Mouse (Mus musculus): ENCODE data around the gene Rad9b. TPM values are rescaled to one million over a fixed set of nuclear protein-coding genes. Genes with fewer than 3 reads are reported as not detected.

Rad9b gene
- polyA plus RNA-seq, 1 experiment, result 2.9 TPM

GRCm38 (mm10) chr5:122393887-122394286, 39.9 kb upstream of the Rad9b start:
- DNase-seq, result peak; percentile 74
- WGBS, result 51% methylated on average over 2 of the region's 2 CpGs
- Histone ChIP-seq H3K4me3 (replicated peaks; ENCODE audit: extremely low read depth, low read depth, low read length) (no peak overlapping the region), H3K4me1 (ENCODE audit: control insufficient read depth, insufficient read depth, low read length) (peaks cover 19% of the 10 kb centered on the region)
- TF ChIP-seq CTCF (IDR thresholded peaks at IDR 0.05; ENCODE audit: insufficient read depth, low read length) (peak; percentile 81), POLR2A (IDR thresholded peaks at IDR 0.05; ENCODE audit: borderline replicate concordance, extremely low read depth, low read depth, low read length) (no peak)

- H3K4me3 ChIP-seq (replicated peaks; ENCODE audit: extremely low read depth, low read depth, low read length), result peak overlapping the region; percentile 83
- H3K4me1 ChIP-seq (ENCODE audit: control insufficient read depth, insufficient read depth, low read length), result peaks cover 12% of the 10 kb centered on the region
- peak; percentile 38 for DNase-seq
- TF ChIP-seq POLR2A (IDR thresholded peaks at IDR 0.05; ENCODE audit: borderline replicate concordance, extremely low read depth, low read depth, low read length) (peak; percentile 20; the same call in 1 of the 2 replicates), CTCF (IDR thresholded peaks at IDR 0.05; ENCODE audit: insufficient read depth, low read length) (no peak)
- 6% methylated on average over 19 of the region's 19 CpGs for WGBS
These were observed 38.4 kb upstream of the Rad9b start for GRCm38 (mm10) chr5:122392227-122393004.

DNA sequence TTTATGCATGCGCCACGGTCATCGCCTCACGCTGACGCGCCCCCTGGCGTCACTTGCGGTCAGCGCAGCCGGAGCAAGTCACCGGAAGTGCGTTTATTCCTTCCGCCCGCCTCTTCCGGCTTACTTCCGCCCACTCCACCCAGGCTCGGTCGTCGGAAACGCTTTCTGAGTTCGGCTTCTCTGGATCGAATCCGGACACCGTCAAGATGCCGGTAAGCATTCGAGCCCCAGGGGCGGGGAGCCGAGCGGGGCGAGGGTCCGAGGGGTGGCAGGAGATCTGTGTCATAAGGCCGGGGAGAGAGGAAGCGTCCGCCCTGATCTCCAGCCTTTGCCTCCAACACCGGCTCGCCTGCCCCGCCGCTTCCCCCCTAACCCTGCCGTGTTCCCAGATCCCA, 37.8 kb upstream of the Rad9b start, which contains the start of gene Arpc3:
TSS of gene Arpc3 (plus strand) at position 93 of the 395 bp plus-strand sequence.
- H3K4me1 ChIP-seq (ENCODE audit: control insufficient read depth, insufficient read depth, low read length), result peaks cover 9% of the 10 kb centered on the region; the same call in 1 of the 2 replicates
- peak; percentile 91 for DNase-seq
- H3K4me3 ChIP-seq (replicated peaks; ENCODE audit: extremely low read depth, low read depth, low read length), result peak within 1 kb of the TSS; percentile 83
- TF ChIP-seq CTCF (IDR thresholded peaks at IDR 0.05; ENCODE audit: insufficient read depth, low read length) (peak; percentile 92), POLR2A (IDR thresholded peaks at IDR 0.05; ENCODE audit: borderline replicate concordance, extremely low read depth, low read depth, low read length) (peak; percentile 90)
- under 1% methylated on average over 39 of the region's 39 CpGs for WGBS

- H3K4me3 ChIP-seq (replicated peaks; ENCODE audit: extremely low read depth, low read depth, low read length), result no peak overlapping the region
- DNase-seq, result no peak
- H3K4me1 ChIP-seq (ENCODE audit: control insufficient read depth, insufficient read depth, low read length), result peaks cover 9% of the 10 kb centered on the region; the same call in 1 of the 2 replicates
- TF ChIP-seq CTCF (IDR thresholded peaks at IDR 0.05; ENCODE audit: insufficient read depth, low read length) (no peak), POLR2A (IDR thresholded peaks at IDR 0.05; ENCODE audit: borderline replicate concordance, extremely low read depth, low read depth, low read length) (no peak)
- 46% methylated on average over 16 of the region's 16 CpGs for WGBS
These were observed 37.2 kb upstream of the Rad9b start for GRCm38 (mm10) chr5:122391178-122391785.

DNA sequence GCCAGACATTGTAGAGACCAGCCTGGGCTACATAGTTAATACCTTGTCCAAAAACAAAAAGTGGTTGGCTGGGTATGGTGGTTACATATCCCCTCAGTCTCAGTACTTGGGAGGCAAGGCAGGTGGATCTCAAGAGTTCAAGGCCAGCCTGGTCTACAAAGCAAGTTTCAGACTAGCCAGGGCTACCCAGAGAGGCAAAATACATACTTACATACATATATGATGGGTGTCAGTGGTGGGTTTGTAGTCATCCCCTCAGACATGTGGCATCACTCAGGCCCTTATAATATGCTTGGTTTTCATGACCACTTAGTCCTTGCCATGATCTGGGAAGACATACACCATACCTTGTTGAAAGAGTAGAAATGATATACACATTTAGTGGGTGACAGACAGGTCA, 36.6 kb upstream of the Rad9b start:
- DNase-seq, result no peak
- Histone ChIP-seq H3K4me1 (ENCODE audit: control insufficient read depth, insufficient read depth, low read length) (peaks cover 9% of the 10 kb centered on the region; the same call in 1 of the 2 replicates), H3K4me3 (replicated peaks; ENCODE audit: extremely low read depth, low read depth, low read length) (no peak overlapping the region)
- no peak for TF ChIP-seq POLR2A (IDR thresholded peaks at IDR 0.05; ENCODE audit: borderline replicate concordance, extremely low read depth, low read depth, low read length)
- TF ChIP-seq CTCF (IDR thresholded peaks at IDR 0.05; ENCODE audit: insufficient read depth, low read length), result no peak

GRCm38 (mm10) chr5:122390006-122390405, 36.0 kb upstream of the Rad9b start:
- 93% methylated on average over 5 of the region's 5 CpGs for WGBS
- no peak for TF ChIP-seq CTCF (IDR thresholded peaks at IDR 0.05; ENCODE audit: insufficient read depth, low read length)
- no peak for TF ChIP-seq POLR2A (IDR thresholded peaks at IDR 0.05; ENCODE audit: borderline replicate concordance, extremely low read depth, low read depth, low read length)
- Histone ChIP-seq H3K4me1 (ENCODE audit: control insufficient read depth, insufficient read depth, low read length) (peaks cover 8% of the 10 kb centered on the region; the same call in 1 of the 2 replicates), H3K4me3 (replicated peaks; ENCODE audit: extremely low read depth, low read depth, low read length) (no peak overlapping the region)
- DNase-seq, result no peak

DNA sequence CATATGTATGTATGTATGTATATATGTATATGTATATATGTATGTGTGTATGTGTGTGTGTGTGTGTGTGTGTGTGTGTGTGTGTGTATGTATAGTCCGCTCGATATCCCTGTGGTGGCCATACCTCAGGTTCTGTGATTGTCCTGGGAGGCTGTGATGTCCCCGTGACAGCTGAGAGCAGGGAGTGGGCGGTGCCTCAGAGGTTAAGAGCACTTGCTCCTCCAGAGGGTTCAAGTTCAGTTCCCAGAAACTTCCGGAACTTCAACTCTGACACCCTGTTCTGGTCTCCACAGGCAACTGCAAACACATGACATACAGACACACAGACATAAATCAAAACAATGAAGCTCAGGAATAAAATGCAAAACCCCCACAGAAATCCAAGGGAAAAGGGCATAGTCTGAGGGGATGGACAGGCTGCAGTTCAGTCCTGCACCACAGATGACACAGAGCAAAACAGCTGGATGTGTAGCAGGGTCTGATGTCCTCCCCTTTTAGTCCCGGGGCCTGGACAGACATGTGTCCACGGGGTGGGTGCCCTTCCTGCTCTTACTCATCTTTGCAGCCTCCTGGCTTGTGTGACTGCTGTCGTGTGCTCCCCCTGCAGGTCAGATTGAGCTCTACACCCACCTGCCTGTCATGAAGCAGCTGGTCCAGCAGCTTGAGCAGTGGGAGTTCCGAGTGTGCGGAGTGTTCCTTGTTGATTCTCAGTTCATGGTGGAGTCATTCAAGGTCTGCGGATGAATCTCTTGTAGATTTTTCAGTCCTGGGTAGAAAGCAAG, 25.5 kb upstream of the Rad9b start:
- TF ChIP-seq CTCF (IDR thresholded peaks at IDR 0.05; ENCODE audit: insufficient read depth, low read length) (peak; percentile 96), POLR2A (IDR thresholded peaks at IDR 0.05; ENCODE audit: borderline replicate concordance, extremely low read depth, low read depth, low read length) (no peak)
- H3K4me1 ChIP-seq (ENCODE audit: control insufficient read depth, insufficient read depth, low read length), result no peaks in the 10 kb centered on the region
- H3K4me3 ChIP-seq (replicated peaks; ENCODE audit: extremely low read depth, low read depth, low read length), result no peak overlapping the region
- DNase-seq, result peak; percentile 64
- 44% methylated on average over 11 of the region's 11 CpGs for WGBS

DNA sequence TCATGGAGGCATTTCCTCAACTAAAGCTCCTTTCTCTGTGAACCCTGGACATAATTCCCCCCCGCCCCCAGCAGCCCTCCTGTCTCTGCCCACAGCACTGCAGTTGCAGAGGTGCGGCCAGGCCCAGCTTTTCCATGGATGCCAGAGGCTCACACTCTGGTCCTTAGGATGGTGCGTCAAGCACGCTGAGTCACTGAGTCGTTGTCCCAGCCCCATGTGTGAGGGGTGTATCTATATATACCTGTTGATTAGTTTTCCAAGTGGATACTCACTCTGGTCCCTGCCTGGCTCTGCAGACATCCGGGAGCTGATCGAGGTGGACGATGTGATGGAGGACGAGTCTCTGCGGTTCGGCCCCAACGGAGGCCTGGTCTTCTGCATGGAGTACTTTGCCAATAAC, 24.1 kb upstream of the Rad9b start:
- H3K4me3 ChIP-seq (replicated peaks; ENCODE audit: extremely low read depth, low read depth, low read length), result no peak overlapping the region
- DNase-seq, result no peak
- 91% methylated on average over 12 of the region's 12 CpGs for WGBS
- TF ChIP-seq POLR2A (IDR thresholded peaks at IDR 0.05; ENCODE audit: borderline replicate concordance, extremely low read depth, low read depth, low read length) (no peak), CTCF (IDR thresholded peaks at IDR 0.05; ENCODE audit: insufficient read depth, low read length) (no peak)
- H3K4me1 ChIP-seq (ENCODE audit: control insufficient read depth, insufficient read depth, low read length), result no peaks in the 10 kb centered on the region
